In the genomic region with DNA sequence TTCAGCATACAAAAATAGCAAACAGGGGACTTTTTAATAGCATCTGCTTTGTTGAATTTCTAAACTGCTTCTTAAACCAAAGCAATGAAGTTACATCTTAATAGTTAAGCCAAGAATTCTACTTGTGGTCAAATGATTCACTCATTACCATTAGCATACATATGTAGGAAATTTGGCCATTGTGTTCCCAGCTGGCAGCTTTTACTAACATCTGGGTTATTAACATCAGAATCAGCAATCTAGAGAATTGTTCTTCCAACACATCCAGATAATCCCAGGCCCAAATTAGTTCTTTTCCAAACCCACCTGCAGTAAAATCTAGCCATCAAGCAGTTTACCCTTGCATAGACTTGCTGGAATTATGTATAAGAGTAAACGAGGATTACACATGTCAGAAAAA, we compare ENCODE assay signal across 19 mouse cellular contexts.
"Had no signal": no experiment of that assay in that cellular context is flagged by ENCODE, and none has a peak within 500 bp of the region (broad histone marks: within the 10 kb centered on the region; RNA-seq: fewer than 3 reads in every experiment).

No protein-coding gene starts in this region.

- H3K9ac ChIP-seq: lung, embryonic 14.5 days; midbrain, embryonic 12.5 days; neural tube, embryonic 13.5 days; neural tube, embryonic 15.5 days had no signal

- H3K4me1 ChIP-seq: midbrain, embryonic 10.5 days; midbrain, embryonic 12.5 days; neural tube, embryonic 13.5 days; neural tube, embryonic 15.5 days had no signal

- H3K27me3 ChIP-seq: midbrain, embryonic 12.5 days; neural tube, embryonic 13.5 days; neural tube, embryonic 15.5 days had no signal

- ATAC-seq: midbrain, embryonic 16.5 days had no signal

- H3K27ac ChIP-seq: midbrain, embryonic 10.5 days; midbrain, embryonic 12.5 days; neural tube, embryonic 13.5 days; neural tube, embryonic 15.5 days had no signal

- H3K36me3 ChIP-seq: midbrain, embryonic 10.5 days; midbrain, embryonic 12.5 days; neural tube, embryonic 13.5 days; neural tube, embryonic 15.5 days had no signal

- H3K4me2 ChIP-seq: lung, embryonic 14.5 days; midbrain, embryonic 12.5 days; neural tube, embryonic 13.5 days; neural tube, embryonic 15.5 days had no signal

- H3K9me3 ChIP-seq: midbrain, embryonic 10.5 days; midbrain, embryonic 12.5 days; neural tube, embryonic 13.5 days; neural tube, embryonic 15.5 days had no signal

- DNase-seq: lung, adult 18-20 months; lung, embryonic 14.5 days; lung, postnatal 10 days; lung, postnatal 4 days; midbrain, embryonic 14.5 days; retina, postnatal 1 day; right cerebral cortex, adult 18-20 months; right cerebral cortex, postnatal 25 days; right cerebral cortex, postnatal 4 days; spleen, adult 18-20 months; thymus, adult 18-20 months; thymus, postnatal 14 days; thymus, postnatal 4 days had no signal

- H3K4me3 ChIP-seq: midbrain, embryonic 10.5 days; midbrain, embryonic 12.5 days; myocyte; neural tube, embryonic 13.5 days; neural tube, embryonic 15.5 days had no signal
